Mouse (Mus musculus) CH12.LX (cell line): ENCODE results near the gene Ccdc66. TPM values are rescaled to one million over a fixed set of nuclear protein-coding genes. Genes with fewer than 3 reads are reported as not detected.

ENCODE experiments used
- DNase-seq: peaks from one replicate; pipeline ENCODE4 v3.0.0-alpha.2; 2013; ENCODE audit errors: extremely low read depth
- H3K27ac ChIP-seq: 2 replicates; pipeline ENCODE4 v1.5.1; 2012; ENCODE audit warnings: low read depth, mild to moderate bottlenecking, control low read depth, moderate library complexity; ENCODE audit not compliant: insufficient read depth
- H3K27me3 ChIP-seq: replicated peaks from 2 replicates; pipeline ENCODE3; 2012; ENCODE audit warnings: inconsistent platforms
- H3K36me3 ChIP-seq, 2 experiments: replicated peaks in 1 of 2; 2 replicates each; pipeline versions ENCODE3 to v1.6.1; 2012; ENCODE audit warnings: inconsistent platforms in 1 of 2, low read length in 1 of 2, mild to moderate bottlenecking in 1 of 2, mixed read lengths in 1 of 2, moderate library complexity in 1 of 2; ENCODE audit not compliant: control insufficient read depth in 1 of 2, insufficient read depth in 1 of 2
- H3K4me1 ChIP-seq, 2 experiments: 2 replicates each; pipeline ENCODE4 v1.6.1; 2012; ENCODE audit warnings: inconsistent platforms in 1 of 2, moderate library complexity in 1 of 2; ENCODE audit not compliant: insufficient read depth in 2 of 2, control insufficient read depth in 1 of 2
- H3K4me2 ChIP-seq: 2 replicates; pipeline ENCODE4 v1.6.1; 2012; ENCODE audit warnings: low read depth, mild to moderate bottlenecking, control low read depth; ENCODE audit not compliant: poor library complexity, insufficient read depth, severe bottlenecking
- H3K4me3 ChIP-seq, 3 experiments: fragments of 150-350 bp in 1 of 3; sonication (generic) in 1 of 3; replicated peaks in 1 of 3; 2 replicates each; pipeline versions ENCODE3 to v1.5.1; 2011 to 2012; ENCODE audit warnings: low read depth in 2 of 3, low read length in 2 of 3, mild to moderate bottlenecking in 2 of 3, moderate library complexity in 2 of 3, control low read depth in 1 of 3, improper control_type of control experiment in 1 of 3, inconsistent platforms in 1 of 3, mixed read lengths in 1 of 3; ENCODE audit not compliant: poor library complexity in 1 of 3
- H3K79me2 ChIP-seq: replicated peaks from 2 replicates; pipeline ENCODE4 v1.6.1; 2012; ENCODE audit warnings: mild to moderate bottlenecking, moderate library complexity; ENCODE audit not compliant: control insufficient read depth, poor library complexity, insufficient read depth, severe bottlenecking; ENCODE audit errors: extremely low read depth
- H3K9ac ChIP-seq: 2 replicates; pipeline ENCODE4 v1.6.1; 2012; ENCODE audit warnings: low read depth, mild to moderate bottlenecking, control low read depth, moderate library complexity; ENCODE audit not compliant: insufficient read depth
- H3K9me3 ChIP-seq: replicated peaks from 2 replicates; pipeline ENCODE3; 2012; ENCODE audit warnings: low read length, inconsistent platforms, mixed read lengths
- ELF1 ChIP-seq: IDR thresholded peaks from 2 replicates; pipeline ENCODE4 v1.6.1; 2014; ENCODE audit warnings: low read depth, mild to moderate bottlenecking, inconsistent platforms, low read length, improper control_type of control experiment
- EP300 ChIP-seq: IDR thresholded peaks from 2 replicates; pipeline ENCODE4 v1.6.1; 2011; ENCODE audit warnings: low read length, improper control_type of control experiment
- ETS1 ChIP-seq: conservative IDR thresholded peaks from 2 replicates; pipeline ENCODE4 v1.6.1; 2012; ENCODE audit warnings: low read depth, mild to moderate bottlenecking, inconsistent platforms, low read length, improper control_type of control experiment, moderate library complexity
- IRF4 ChIP-seq: IDR thresholded peaks from 2 replicates; pipeline ENCODE4 v1.6.1; 2014; ENCODE audit warnings: low read depth, mild to moderate bottlenecking, inconsistent platforms, low read length, improper control_type of control experiment
- JUN ChIP-seq: IDR thresholded peaks from 2 replicates; pipeline ENCODE4 v1.6.1; 2011; ENCODE audit warnings: low read depth, mild to moderate bottlenecking, low read length, improper control_type of control experiment, moderate library complexity; ENCODE audit not compliant: insufficient read depth
- JUND ChIP-seq: conservative IDR thresholded peaks from 2 replicates; pipeline ENCODE4 v1.6.1; 2011; ENCODE audit warnings: low read depth, low read length, improper control_type of control experiment
- KAT2A ChIP-seq: IDR thresholded peaks from 2 replicates; pipeline ENCODE4 v1.6.1; 2012; ENCODE audit warnings: low read length, improper control_type of control experiment, inconsistent platforms; ENCODE audit not compliant: insufficient replicate concordance
- MAZ ChIP-seq: IDR thresholded peaks from 2 replicates; pipeline ENCODE4 v1.6.1; 2012; ENCODE audit warnings: low read depth, mild to moderate bottlenecking, inconsistent platforms, low read length, improper control_type of control experiment, moderate library complexity
- NELFE ChIP-seq: IDR thresholded peaks from 2 replicates; pipeline ENCODE4 v1.6.1; 2011; ENCODE audit warnings: low read depth, low read length, improper control_type of control experiment
- NRF1 ChIP-seq: IDR thresholded peaks from 2 replicates; pipeline ENCODE4 v1.6.1; 2014; ENCODE audit warnings: low read depth, mild to moderate bottlenecking, inconsistent platforms, low read length, improper control_type of control experiment, moderate library complexity
- PAX5 ChIP-seq: IDR thresholded peaks from 2 replicates; pipeline ENCODE4 v1.6.1; 2012; ENCODE audit warnings: low read length, inconsistent platforms, mixed read lengths
- POLR2AphosphoS2 ChIP-seq: IDR thresholded peaks from 2 replicates; pipeline ENCODE4 v1.6.1; 2011; ENCODE audit warnings: low read depth, low read length, improper control_type of control experiment
- SMC3 ChIP-seq: IDR thresholded peaks from 2 replicates; pipeline ENCODE4 v1.6.1; 2011; ENCODE audit warnings: low read depth, low read length, improper control_type of control experiment
- TBP ChIP-seq: conservative IDR thresholded peaks from 2 replicates; pipeline ENCODE4 v1.6.1; 2011; ENCODE audit warnings: low read depth, low read length, improper control_type of control experiment
- USF1 ChIP-seq: IDR thresholded peaks from 2 replicates; pipeline ENCODE4 v1.6.1; 2014; ENCODE audit warnings: low read depth, mild to moderate bottlenecking, inconsistent platforms, low read length, improper control_type of control experiment
- ZKSCAN1 ChIP-seq: IDR thresholded peaks from 2 replicates; pipeline ENCODE4 v1.6.1; 2012; ENCODE audit warnings: low read depth, inconsistent platforms, low read length, improper control_type of control experiment, borderline replicate concordance
- ZMIZ1 ChIP-seq: IDR thresholded peaks from 2 replicates; pipeline ENCODE4 v1.6.1; 2012; ENCODE audit warnings: low read depth, mild to moderate bottlenecking, inconsistent platforms, low read length, improper control_type of control experiment
- dilution Hi-C: fragments of 300-500 bp; cut with MboI; formaldehyde crosslinking; loops from 2 replicates; pipeline ENCODE4 v1.14.3; 2020; ENCODE audit warnings: low sequenced_read_pairs; ENCODE audit not compliant: extremely low pct_unique_long_range_greater_than_20kb, extremely low pct_ligation_motif_present
- in situ Hi-C: fragments of 300-500 bp; cut with MboI; formaldehyde crosslinking; loops from 3 replicates; pipeline ENCODE4 v1.14.3; 2019; ENCODE audit warnings: low sequenced_read_pairs, low pct_ligation_motif_present, low pct_unique_long_range_greater_than_20kb, mixed read lengths
- polyA plus RNA-seq: library from polyadenylated mRNA; unstranded; fragments of >175 nt; gene quantifications from 2 replicates; pipeline ENCODE4 v1.2.1, GENCODE M21; 2012; ENCODE audit warnings: low read depth; ENCODE audit not compliant: insufficient read length
- total RNA-seq, 2 experiments: library from RNA; depleted of rRNA; stranded (reverse); fragments of 300-350 nt in 1 of 2; fragments of >200 nt in 1 of 2; gene quantifications; 2 replicates each; pipeline ENCODE4 v1.2.3; 2012 to 2014

Gene Ccdc66
- total and polyA plus RNA-seq, 3 experiments: 6.9 to 19.9 (median 9.0) TPM

DNA sequence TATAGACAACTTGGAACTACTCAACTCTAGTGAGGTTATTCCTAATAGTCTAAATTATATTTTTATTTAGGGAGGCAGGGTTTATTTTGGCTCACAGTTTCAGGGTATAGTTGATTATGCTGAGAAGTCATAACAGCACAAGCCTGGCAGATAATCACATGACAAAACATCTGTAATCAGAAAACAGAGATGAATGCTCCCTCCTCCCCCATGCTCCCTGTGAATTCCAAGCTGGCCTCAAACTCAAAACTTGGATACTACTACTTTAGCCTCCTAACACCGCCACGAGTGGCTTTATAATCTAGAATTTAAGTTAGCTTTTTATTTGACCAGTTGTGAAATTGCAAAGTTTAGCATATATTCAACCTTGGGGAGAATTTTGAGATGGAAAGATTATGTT, 76.2 kb downstream of the Ccdc66 start:
- no peak for TF ChIP-seq MAZ
- no peak for TF ChIP-seq EP300
- no peak for TF ChIP-seq POLR2AphosphoS2
- no peak for TF ChIP-seq JUND
- no peak for TF ChIP-seq NRF1
- no peak for TF ChIP-seq TBP
- no peak for TF ChIP-seq USF1
- TF ChIP-seq PAX5: no peak
- TF ChIP-seq ELF1: no peak
- TF ChIP-seq IRF4: no peak
- TF ChIP-seq JUN: no peak
- no peak for TF ChIP-seq NELFE
- no peak for TF ChIP-seq SMC3
- no peak for TF ChIP-seq KAT2A
- TF ChIP-seq ETS1: no peak
- no peak for TF ChIP-seq ZKSCAN1
- TF ChIP-seq ZMIZ1: no peak

More for the DNA sequence above, 76.2 kb downstream of the Ccdc66 start:
- peaks cover 4 to 39% of the 10 kb centered on the region in 2 experiments for H3K36me3 ChIP-seq
- H3K79me2 ChIP-seq: peaks cover 6% of the 10 kb centered on the region
- peaks cover 15% of the 10 kb centered on the region for H3K9me3 ChIP-seq
- no peaks in the 10 kb centered on the region for H3K27me3 ChIP-seq
- no peak for DNase-seq
- in situ Hi-C loops: no loop called here
- peaks cover 0 to 18% of the 10 kb centered on the region in 2 experiments; a peak in 2 of 4 replicates for H3K4me1 ChIP-seq
- H3K4me3 ChIP-seq: no peak overlapping the region
- H3K9ac ChIP-seq: no peak overlapping the region
- H3K27ac ChIP-seq: no peak overlapping the region
- H3K4me2 ChIP-seq: no peak overlapping the region
- dilution Hi-C loops: no loop called here

Other genes starting within 250 kb of the Ccdc66 start
- gene Fam208a, start 79.6 kb downstream of the Ccdc66 start, total RNA-seq (2012; rRNA removed): 7.5 and 8.2 TPM in 2 replicates
- 11.4 and 13.3 TPM in 2 replicates for gene Fam208a, start 79.6 kb downstream of the Ccdc66 start, total RNA-seq (2014; rRNA removed)
- gene Fam208a, start 79.6 kb downstream of the Ccdc66 start, polyA plus RNA-seq: 4.0 and 4.4 TPM in 2 replicates
- gene Erc2, start 114.0 kb upstream of the Ccdc66 start, total RNA-seq (2012; rRNA removed): not detected in 2 replicates
- not detected in 2 replicates for gene Erc2, start 114.0 kb upstream of the Ccdc66 start, total RNA-seq (2014; rRNA removed)
- not detected in 2 replicates for gene Erc2, start 114.0 kb upstream of the Ccdc66 start, polyA plus RNA-seq